Mouse (Mus musculus): ENCODE measurements around the gene Nprl3. TPM values are rescaled to one million over a fixed set of nuclear protein-coding genes. Genes with fewer than 3 reads are reported as not detected.
A peak's percentile ranks its signal among the peaks of the same experiment; 100 is the strongest.

The Nprl3 gene
- polyA plus RNA-seq, 1 experiment from 2014 or later = 42.6 TPM

DNA sequence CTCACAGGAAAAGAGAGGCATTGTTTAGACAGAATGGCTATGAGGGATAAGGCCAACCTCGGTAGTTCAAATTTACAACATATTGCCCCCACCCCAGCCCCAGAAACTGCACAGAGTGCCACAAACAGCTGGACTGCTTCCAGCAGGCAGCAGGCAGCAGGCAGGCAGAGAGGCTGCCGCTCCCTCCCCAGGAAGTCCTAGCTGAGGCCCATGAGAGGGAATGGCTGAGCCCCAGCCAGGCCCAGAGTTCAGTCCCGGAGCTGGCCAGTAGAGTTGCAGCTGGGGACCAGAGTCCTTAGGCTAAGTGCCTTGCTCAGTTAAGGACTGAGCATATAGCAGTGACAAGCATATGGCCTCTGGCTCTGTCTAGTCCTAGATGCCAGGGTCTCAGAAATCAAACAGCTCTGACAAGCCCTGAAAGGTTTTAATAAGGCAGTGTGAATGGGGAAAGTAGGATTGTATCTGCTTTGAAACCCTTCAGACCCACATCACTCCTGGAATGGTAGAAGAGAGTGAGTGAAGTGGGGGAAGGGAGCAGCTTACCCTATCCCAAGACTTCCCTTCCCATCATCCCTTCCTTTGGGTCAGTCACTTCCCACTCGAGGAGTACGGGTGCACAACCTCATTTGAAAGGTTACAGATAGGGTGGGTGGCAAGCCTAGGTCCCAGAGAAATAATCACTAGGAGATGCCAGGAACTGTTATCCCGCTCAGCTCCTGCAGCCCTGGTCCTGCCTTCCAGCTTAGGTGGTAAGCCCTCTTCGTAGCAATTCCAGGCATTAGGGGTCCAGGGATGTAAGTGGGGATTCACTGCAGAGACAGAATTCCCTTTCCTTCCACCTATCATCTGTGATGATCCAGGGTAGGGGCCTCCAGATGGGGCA, 42.0 kb downstream of the Nprl3 start:
- 73% methylated on average over 7 of the region's 7 CpGs for WGBS
- 0 out of 2 replicates have a peak overlapping the region, but pooled peaks have one; percentile 7 for H3K4me3 ChIP-seq
- peak overlapping the region; percentile 92; the same call in 1 of the 2 replicates for H3K27ac ChIP-seq (replicated peaks)
- H3K9me3 ChIP-seq (replicated peaks) = no peaks in the 10 kb centered on the region
- no peak for DNase-seq (ENCODE audit: low spot score)
- peaks cover 25% of the 10 kb centered on the region for H3K36me3 ChIP-seq
- peaks cover 59% of the 10 kb centered on the region for H3K4me1 ChIP-seq
- H3K27me3 ChIP-seq (ENCODE audit: low read depth, poor library complexity, severe bottlenecking) = peaks cover 41% of the 10 kb centered on the region

DNA sequence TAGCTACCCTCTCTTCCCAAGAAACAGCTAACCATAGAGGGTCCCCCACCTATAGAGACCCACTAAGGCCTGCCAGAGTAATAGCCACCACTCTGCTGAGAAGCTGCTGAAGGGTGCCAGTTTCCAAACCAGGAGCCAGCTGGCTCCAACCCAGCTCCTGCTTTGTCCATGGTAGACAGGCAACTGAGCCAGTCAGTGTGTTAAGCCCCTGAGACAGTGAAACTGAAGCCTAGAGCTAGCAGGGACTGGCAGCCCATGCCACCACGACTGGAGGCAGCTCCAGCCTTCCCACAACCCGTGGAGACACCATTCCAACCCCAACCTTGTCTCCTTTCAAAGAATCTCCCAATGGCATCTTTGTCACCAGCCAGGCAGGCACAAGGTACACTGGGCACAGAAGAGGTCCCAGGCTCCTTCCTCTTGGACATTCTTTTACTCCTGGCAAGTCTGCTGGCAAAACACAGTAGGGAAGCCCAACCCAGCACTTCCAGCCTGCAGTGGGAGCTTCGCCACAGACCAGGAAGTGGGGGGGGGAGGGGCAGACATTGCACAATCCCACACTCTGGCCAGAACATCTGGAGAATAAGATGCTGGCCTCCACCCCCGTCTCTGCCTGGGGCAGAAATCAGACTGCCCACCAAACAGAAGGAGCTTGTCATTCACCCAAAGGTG, 42.9 kb downstream of the Nprl3 start:
- Histone ChIP-seq H3K36me3 (peaks cover 16% of the 10 kb centered on the region), H3K9me3 (replicated peaks) (no peaks in the 10 kb centered on the region), H3K27ac (replicated peaks) (0 out of 2 replicates have a peak overlapping the region, but pooled peaks have one; percentile 5), H3K4me3 (no peak overlapping the region), H3K4me1 (peaks cover 67% of the 10 kb centered on the region), H3K27me3 (ENCODE audit: low read depth, poor library complexity, severe bottlenecking) (peaks cover 48% of the 10 kb centered on the region)
- DNase-seq (ENCODE audit: low spot score) = no peak
- WGBS = 44% methylated on average over 4 of the region's 4 CpGs

DNA sequence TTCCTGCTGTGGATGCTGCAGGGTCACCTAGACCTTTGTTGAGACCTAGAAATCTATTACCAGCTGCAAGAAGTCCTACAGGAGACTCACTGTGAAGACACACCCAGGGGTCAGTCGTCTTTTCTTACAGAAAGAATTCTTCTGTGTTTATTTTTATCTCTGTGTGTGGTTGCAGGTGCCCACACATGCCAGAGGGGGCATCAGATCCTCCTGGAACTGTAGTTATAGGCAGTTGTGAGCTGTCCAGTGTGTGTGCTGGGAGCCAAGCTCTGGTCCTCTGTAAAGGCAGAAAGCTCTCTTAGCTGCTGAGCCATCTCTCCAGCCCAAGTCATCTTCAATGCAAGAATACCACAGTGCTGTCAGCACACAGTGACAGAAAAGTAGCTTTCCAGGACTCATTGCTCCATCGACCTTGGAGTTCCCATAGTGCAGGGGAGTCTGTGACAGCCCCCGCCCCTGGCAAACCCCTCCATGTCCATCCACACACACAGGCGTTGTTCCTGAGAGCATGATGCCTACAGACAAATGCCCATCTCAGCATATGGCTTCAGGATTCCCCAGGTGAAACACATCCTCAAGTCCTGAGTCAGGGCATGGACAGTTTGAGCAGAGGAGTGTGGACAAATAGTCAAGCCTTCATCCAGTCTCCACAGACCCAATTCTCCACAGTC, 44.1 kb downstream of the Nprl3 start:
- 68% methylated on average over 4 of the region's 4 CpGs for WGBS
- peaks cover 48% of the 10 kb centered on the region for H3K27me3 ChIP-seq (ENCODE audit: low read depth, poor library complexity, severe bottlenecking)
- DNase-seq (ENCODE audit: low spot score) = no peak

DNA sequence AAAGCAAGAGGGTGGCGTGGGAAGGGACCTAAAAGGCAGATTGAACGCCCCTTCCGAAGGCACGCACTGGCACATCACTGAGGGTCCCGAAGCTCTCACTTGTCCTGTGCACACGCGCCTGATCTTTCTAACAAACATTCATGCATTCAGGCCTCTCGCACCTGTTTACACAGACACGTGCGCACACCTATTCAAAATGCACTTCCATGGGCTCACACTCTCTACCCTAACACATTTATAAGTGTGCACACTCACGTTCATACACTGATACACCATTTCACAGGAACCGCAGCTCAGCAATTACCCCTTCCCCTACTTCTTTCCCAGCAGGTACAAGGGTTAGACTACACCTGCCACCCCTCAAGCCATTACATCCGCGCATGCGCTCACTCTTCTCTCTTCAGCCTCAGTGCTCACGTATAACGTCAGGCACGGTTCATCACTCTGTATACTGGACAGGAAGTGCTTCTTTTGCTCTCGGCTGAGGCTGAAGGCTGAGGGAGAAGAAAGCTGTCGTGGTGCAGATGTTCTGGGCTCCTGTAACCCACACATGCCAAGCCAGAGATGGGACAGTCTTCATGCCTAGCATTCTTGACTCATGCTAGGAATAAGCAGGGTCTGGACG, 44.8 kb downstream of the Nprl3 start:
- Histone ChIP-seq H3K4me3 (peak overlapping the region; percentile 82), H3K36me3 (no peaks in the 10 kb centered on the region), H3K4me1 (peaks cover 81% of the 10 kb centered on the region), H3K27me3 (ENCODE audit: low read depth, poor library complexity, severe bottlenecking) (peaks cover 48% of the 10 kb centered on the region), H3K27ac (replicated peaks) (peak overlapping the region; percentile 88; the same call in 1 of the 2 replicates), H3K9me3 (replicated peaks) (no peaks in the 10 kb centered on the region)
- WGBS = 10% methylated on average over 21 of the region's 21 CpGs
- DNase-seq (ENCODE audit: low spot score) = no peak

More for the DNA sequence above, 44.1 kb downstream of the Nprl3 start:
- Histone ChIP-seq H3K27ac (replicated peaks) (no peak overlapping the region), H3K4me1 (peaks cover 77% of the 10 kb centered on the region), H3K36me3 (peaks cover 4% of the 10 kb centered on the region), H3K4me3 (no peak overlapping the region), H3K9me3 (replicated peaks) (no peaks in the 10 kb centered on the region)

DNA sequence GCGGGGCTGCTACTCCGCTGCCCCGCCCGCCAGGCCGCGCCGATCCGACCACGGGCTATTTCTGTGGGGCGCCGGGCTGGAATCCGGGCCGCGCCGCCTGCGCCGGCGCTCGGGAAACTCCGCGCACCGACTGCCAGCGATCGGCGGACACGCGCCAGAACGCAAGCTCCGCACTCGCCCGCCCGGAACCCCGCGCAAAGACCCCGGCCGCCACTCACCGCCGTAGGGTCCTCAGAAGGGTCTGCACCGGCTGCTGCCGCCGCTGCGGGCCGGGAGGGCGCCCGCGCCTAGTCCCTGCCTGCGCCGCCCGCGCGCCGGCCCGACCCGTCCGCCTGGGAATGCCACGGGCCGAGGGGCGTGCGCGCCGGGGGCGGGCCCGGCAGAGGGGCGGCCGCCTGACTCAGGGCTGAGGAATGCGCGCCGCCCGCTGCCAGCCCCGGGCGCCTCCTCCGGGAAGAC, 45.5 kb downstream of the Nprl3 start, which contains the start of gene Rhbdf1:
Gene Rhbdf1, minus strand, starts transcription at position 350 of the 459 bp plus-strand sequence.
- H3K36me3 ChIP-seq = no peaks in the 10 kb centered on the region
- WGBS = under 1% methylated on average over 72 of the region's 72 CpGs
- H3K27ac ChIP-seq (replicated peaks) = peak within 1 kb of the TSS; percentile 88
- H3K9me3 ChIP-seq (replicated peaks) = no peaks in the 10 kb centered on the region
- DNase-seq (ENCODE audit: low spot score) = peak; percentile 64
- peaks cover 74% of the 10 kb centered on the region for H3K4me1 ChIP-seq
- peak within 1 kb of the TSS; percentile 82 for H3K4me3 ChIP-seq
- H3K27me3 ChIP-seq (ENCODE audit: low read depth, poor library complexity, severe bottlenecking) = peaks cover 48% of the 10 kb centered on the region

DNA sequence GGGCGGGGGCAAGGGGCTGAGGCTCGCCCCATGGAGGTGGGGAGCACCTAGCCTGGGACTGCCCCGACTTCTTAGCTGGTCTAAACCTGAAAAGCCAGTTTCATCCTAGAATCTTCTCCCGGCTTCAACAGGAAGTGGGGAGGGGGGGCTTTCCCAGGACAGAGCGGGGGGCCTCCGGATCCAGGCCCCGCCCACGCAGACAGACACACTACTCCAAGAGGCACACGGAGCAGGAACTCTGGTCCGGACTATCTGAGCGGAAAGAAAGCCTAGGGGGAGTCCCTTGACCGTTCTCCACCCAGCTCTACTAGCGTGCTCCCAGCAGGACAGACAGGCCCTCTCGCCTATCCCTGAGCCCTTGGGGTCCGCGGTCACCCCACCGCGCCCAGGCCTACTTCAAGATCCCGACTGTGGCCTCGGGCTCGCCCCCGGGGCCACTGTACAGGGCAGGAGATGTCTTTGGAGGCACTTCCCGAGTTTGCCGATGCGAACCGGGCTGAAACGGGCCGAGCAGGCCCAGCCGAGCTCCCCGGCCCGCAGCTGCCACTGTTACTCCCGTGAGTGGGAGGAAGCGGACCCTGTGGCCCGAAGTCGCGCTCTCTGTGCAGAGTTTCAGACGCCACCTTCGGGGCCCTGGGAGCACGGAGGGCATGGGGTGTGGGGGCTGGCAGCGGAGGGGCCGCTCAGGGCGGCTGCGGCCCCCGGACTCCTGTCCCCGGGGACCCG, 46.1 kb downstream of the Nprl3 start:
- Histone ChIP-seq H3K4me1 (peaks cover 68% of the 10 kb centered on the region), H3K27ac (replicated peaks) (peak overlapping the region; percentile 88), H3K9me3 (replicated peaks) (no peaks in the 10 kb centered on the region), H3K4me3 (peak overlapping the region; percentile 82), H3K27me3 (ENCODE audit: low read depth, poor library complexity, severe bottlenecking) (peaks cover 48% of the 10 kb centered on the region), H3K36me3 (no peaks in the 10 kb centered on the region)
- peak; percentile 64 for DNase-seq (ENCODE audit: low spot score)
- under 1% methylated on average over 46 of the region's 46 CpGs for WGBS

DNA sequence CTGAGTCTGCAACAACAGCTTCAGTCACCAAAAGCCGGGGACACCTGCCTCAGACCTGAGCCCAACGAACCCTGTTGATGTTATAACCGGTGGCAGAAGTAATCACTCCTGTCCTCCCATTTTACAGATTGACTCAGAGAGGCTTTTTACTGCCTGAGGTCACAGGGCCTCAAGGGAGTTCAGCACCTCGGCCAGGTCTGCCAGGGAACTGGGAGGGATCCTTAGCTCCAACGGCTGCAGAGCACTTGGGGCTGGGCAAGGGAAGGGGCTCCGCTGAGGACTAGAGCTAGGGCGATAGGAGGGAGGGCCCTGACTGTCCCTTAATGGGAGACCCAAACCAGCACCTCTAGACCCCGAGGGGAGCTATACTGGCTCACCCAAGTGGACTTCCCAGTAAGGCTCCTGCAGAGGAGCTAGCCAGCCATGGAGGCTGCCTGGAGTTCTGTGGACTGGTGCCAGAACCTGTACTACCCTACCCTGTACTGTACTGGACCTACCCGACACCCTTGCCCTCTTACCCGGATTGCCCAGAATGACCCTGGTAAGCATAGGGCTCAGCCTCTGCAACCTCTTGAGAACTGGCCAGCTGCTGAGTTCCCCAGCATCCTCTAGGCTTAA, 46.8 kb downstream of the Nprl3 start:
- Histone ChIP-seq H3K9me3 (replicated peaks) (no peaks in the 10 kb centered on the region), H3K4me3 (peak overlapping the region; percentile 82), H3K4me1 (peaks cover 62% of the 10 kb centered on the region), H3K27ac (replicated peaks) (peak overlapping the region; percentile 88), H3K27me3 (ENCODE audit: low read depth, poor library complexity, severe bottlenecking) (peaks cover 48% of the 10 kb centered on the region), H3K36me3 (peaks cover 5% of the 10 kb centered on the region)
- DNase-seq (ENCODE audit: low spot score) = peak; percentile 17
- 35% methylated on average over 10 of the region's 10 CpGs for WGBS

DNA sequence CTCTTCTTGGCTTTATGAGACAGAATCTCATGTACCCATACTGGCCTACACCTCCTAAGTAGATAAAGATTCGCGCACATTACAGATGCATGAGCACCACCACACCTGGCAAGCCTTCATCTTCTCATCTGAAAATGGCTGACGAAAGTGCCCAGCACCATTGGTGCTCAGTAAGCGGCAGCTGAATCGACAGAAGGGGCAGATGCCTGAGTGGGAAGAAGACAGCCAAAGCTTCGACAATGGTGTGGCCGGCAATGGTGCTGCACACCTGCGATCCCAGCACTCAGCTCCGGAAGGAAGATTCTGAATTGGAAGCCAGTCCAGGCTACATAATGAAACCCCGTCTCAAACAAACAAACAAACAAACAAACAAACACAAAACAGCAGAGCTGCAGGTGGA, 48.2 kb downstream of the Nprl3 start:
- Histone ChIP-seq H3K36me3 (peaks cover 17% of the 10 kb centered on the region), H3K9me3 (replicated peaks) (no peaks in the 10 kb centered on the region), H3K4me1 (peaks cover 48% of the 10 kb centered on the region), H3K4me3 (no peak overlapping the region), H3K27ac (replicated peaks) (no peak overlapping the region), H3K27me3 (ENCODE audit: low read depth, poor library complexity, severe bottlenecking) (peaks cover 37% of the 10 kb centered on the region)
- DNase-seq (ENCODE audit: low spot score) = no peak
- WGBS = 91% methylated on average over 10 of the region's 10 CpGs

DNA sequence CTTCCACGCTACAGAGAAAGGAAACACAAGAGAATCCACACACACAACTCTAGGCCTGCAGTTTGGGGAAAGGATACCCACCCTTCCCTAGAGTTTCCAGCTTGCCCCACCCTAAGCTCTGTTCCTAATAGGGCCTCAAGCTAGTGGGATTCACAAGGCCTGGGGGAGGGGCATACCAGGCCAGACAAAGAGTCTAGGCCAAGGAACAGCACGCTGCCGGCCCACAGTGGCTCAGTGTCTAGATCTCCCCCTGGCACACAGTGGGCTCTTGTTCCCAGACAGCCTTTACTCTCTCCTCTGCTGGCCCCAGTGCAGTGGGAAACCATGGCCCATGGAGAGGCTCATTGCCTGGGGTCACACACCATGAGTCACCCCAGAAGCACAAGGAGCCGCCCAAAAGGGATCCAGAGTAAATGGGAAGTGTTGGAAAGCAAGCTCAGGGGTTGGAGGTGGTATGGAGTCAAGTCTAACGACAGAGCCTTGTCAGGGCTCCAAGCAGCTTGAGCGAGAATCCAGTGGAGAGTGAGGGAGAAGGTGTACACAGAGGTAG, 48.9 kb downstream of the Nprl3 start:
- no peaks in the 10 kb centered on the region for H3K9me3 ChIP-seq (replicated peaks)
- no peak overlapping the region for H3K4me3 ChIP-seq
- peaks cover 30% of the 10 kb centered on the region for H3K27me3 ChIP-seq (ENCODE audit: low read depth, poor library complexity, severe bottlenecking)
- peaks cover 48% of the 10 kb centered on the region for H3K4me1 ChIP-seq
- DNase-seq (ENCODE audit: low spot score) = no peak
- peaks cover 24% of the 10 kb centered on the region for H3K36me3 ChIP-seq
- peak overlapping the region; percentile 77 for H3K27ac ChIP-seq (replicated peaks)
- WGBS = 61% methylated on average over 6 of the region's 6 CpGs

DNA sequence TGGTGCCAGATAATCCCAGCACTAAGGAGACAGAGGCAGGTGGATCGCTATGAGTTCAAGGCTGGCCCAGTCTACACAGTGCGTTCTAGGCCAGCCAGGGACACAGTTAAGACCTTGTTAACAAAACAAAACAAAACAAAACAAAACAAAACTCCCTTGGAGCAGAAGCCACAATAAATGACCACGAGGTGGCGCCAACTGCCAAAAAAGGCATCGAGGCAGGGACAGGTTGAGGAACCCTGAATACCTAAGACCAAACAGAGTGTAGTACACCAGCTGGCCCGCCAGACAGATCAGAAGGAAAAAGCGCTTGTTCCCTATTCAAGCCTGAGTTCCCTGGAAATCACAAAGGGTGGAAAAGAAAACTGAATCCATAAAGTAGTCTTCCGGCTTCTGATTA, 50.7 kb downstream of the Nprl3 start:
- Histone ChIP-seq H3K27ac (replicated peaks) (no peak overlapping the region), H3K9me3 (replicated peaks) (no peaks in the 10 kb centered on the region)
- DNase-seq (ENCODE audit: low spot score) = peak; percentile 79

More for the DNA sequence above, 50.7 kb downstream of the Nprl3 start:
- H3K36me3 ChIP-seq = peaks cover 41% of the 10 kb centered on the region
- 22% methylated on average over 8 of the region's 8 CpGs for WGBS
- H3K4me1 ChIP-seq = peaks cover 37% of the 10 kb centered on the region
- peaks cover 14% of the 10 kb centered on the region for H3K27me3 ChIP-seq (ENCODE audit: low read depth, poor library complexity, severe bottlenecking)
- no peak overlapping the region for H3K4me3 ChIP-seq

Measured in midbrain, embryonic 10.5 days (tissue).